Mouse (Mus musculus) hindlimb bud, embryonic 11.5 days (tissue): ENCODE measurements at regions not wholly inside any gene's neighbourhood (a gene's known extent, or its start where the extent isn't known, plus 50 kb on each side); places are given as distances from the start of the nearest gene placed in this dataset.

Source experiments
- DNase-seq: peaks from one replicate; pipeline ENCODE4 v3.0.0-alpha.2; 2012; ENCODE audit warnings: low read depth, low spot score; ENCODE audit errors: extremely low spot score

DNA sequence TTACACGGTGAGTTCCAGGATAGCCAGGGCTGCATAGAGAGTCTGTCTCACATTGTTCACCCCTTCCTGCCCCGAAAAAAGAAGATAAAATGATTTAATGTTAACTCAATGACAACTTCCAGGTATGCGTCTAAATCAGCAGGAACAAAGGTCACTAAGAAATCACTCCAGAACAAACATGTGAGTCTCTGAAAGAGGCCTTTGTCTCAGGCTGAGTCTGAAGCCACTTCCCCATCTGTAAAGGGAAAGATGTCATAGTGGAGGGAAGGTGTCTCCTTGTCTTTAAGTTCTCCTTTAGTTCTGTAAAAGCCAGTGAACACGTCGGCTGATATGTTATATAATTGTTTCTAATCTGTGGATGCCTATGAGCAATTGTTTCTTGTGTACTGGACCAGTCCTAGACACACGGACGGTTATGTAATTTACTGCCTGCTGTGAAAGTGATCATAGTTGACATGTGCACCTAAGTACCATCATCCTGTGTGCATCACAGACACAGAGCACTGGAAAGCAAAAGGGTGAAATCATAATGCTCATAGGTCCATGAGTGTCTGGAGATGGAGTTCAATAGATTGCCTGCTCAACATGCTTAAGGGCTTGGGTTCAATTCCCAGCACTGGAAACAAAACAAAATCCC, 76.3 kb downstream of the Asb13 start:
- no peak for DNase-seq

- peak; percentile 85 for DNase-seq
Measured at GRCm38 (mm10) chr13:3708896-3709631, 75.2 kb downstream of the Asb13 start.
